Mouse (Mus musculus): Measurements from ENCODE around the gene Notum.

- no peak for TF ChIP-seq CTCF (IDR thresholded peaks at IDR 0.05; ENCODE audit: control insufficient read depth, insufficient read depth, insufficient read length)
- no peak for TF ChIP-seq MYOG (IDR thresholded peaks at IDR 0.05; ENCODE audit: control insufficient read depth, extremely low read depth, insufficient read length)
- no peak for TF ChIP-seq USF1 (IDR thresholded peaks at IDR 0.05; ENCODE audit: low read depth)
- peak; percentile 12 for TF ChIP-seq FOSL1 (IDR thresholded peaks at IDR 0.05; ENCODE audit: insufficient read depth, low read length, poor library complexity, severe bottlenecking)
- peak; percentile 98 for TF ChIP-seq MAX (IDR thresholded peaks at IDR 0.05)
Measured at GRCm38 (mm10) chr11:120697741-120698140, 36.8 kb upstream of the Notum start.
